Comparison of ENCODE assay signal across 11 mouse cellular contexts in genomic region chr5:89763189-89764187, GRCm38 (mm10).
DNase-seq lines count a peak whose midpoint lies in the region; ATAC-seq lines count a peak whose summit lies in the region.
"Had no signal": no experiment of that assay in that cellular context is flagged by ENCODE, and none has a peak within 500 bp of the region (broad histone marks: within the 10 kb centered on the region; RNA-seq: fewer than 3 reads in every experiment).

No protein-coding gene starts in this region.

- no peak overlapping the region for H3K4me3 ChIP-seq in heart, embryonic 16.5 days (ENCODE audit: low read length)
- no peak overlapping the region for H3K4me3 ChIP-seq in embryonic facial prominence, embryonic 14.5 days (ENCODE audit: low read depth, low read length)
- no peak overlapping the region for H3K4me3 ChIP-seq in neural tube, embryonic 15.5 days (replicated peaks)
- H3K4me3 ChIP-seq: erythroblast, embryonic 14.5 days had no signal

- no peak for ATAC-seq in heart, embryonic 16.5 days (replicated peaks; ENCODE audit: extremely low read depth, insufficient read depth, low FRiP score)
- peak; percentile 55; the same call in 1 of the 2 replicates for ATAC-seq in embryonic facial prominence, embryonic 14.5 days (ENCODE audit: low read depth)
- peak; percentile 76 for ATAC-seq in neural tube, embryonic 15.5 days (ENCODE audit: low FRiP score)

- 18% methylated on average over 11 of the region's 11 CpGs for WGBS in heart, embryonic 16.5 days
- 14% methylated on average over 11 of the region's 11 CpGs for WGBS in embryonic facial prominence, embryonic 14.5 days
- 9% methylated on average over 11 of the region's 11 CpGs for WGBS in neural tube, embryonic 15.5 days

- no peak overlapping the region for H3K27ac ChIP-seq in heart, embryonic 16.5 days (ENCODE audit: low read length)
- no peak overlapping the region for H3K27ac ChIP-seq in embryonic facial prominence, embryonic 14.5 days (replicated peaks; ENCODE audit: low read depth, low read length)
- peak overlapping the region; percentile 29; the same call in 1 of the 2 replicates for H3K27ac ChIP-seq in neural tube, embryonic 15.5 days (replicated peaks)

- no peaks in the 10 kb centered on the region for H3K27me3 ChIP-seq in heart, embryonic 16.5 days (ENCODE audit: control insufficient read depth, insufficient read depth, low read length)
- no peaks in the 10 kb centered on the region for H3K27me3 ChIP-seq in embryonic facial prominence, embryonic 14.5 days (replicated peaks; ENCODE audit: control insufficient read depth, insufficient read depth, low read length)
- no peaks in the 10 kb centered on the region for H3K27me3 ChIP-seq in neural tube, embryonic 15.5 days (replicated peaks)

- H3K4me1 ChIP-seq in heart, embryonic 16.5 days (ENCODE audit: control insufficient read depth, insufficient read depth, low read length): peaks cover 3% of the 10 kb centered on the region; the same call in 1 of the 2 replicates
- H3K4me1 ChIP-seq in embryonic facial prominence, embryonic 14.5 days (ENCODE audit: control insufficient read depth, insufficient read depth, low read length): no peaks in the 10 kb centered on the region
- peaks cover 3% of the 10 kb centered on the region; the same call in 1 of the 2 replicates for H3K4me1 ChIP-seq in neural tube, embryonic 15.5 days

- DNase-seq in heart, adult 8-10 months (ENCODE audit: low spot score): no peak
- DNase-seq in embryonic facial prominence, embryonic 14.5 days (ENCODE audit: low spot score): peak; percentile 34
- DNase-seq in hindlimb bud, embryonic 11.5 days (ENCODE audit: extremely low spot score, low read depth, low spot score): peak; percentile 28
- no peak for DNase-seq in right cerebral cortex, adult 2 months (ENCODE audit: low spot score in 2 of 2)
- no peak for DNase-seq in layer of hippocampus, adult 9-10 months (ENCODE audit: low spot score)
- DNase-seq in liver: no peak
- DNase-seq: cerebellum, adult 11-12 months; layer of hippocampus, adult 9-11 months had no signal

- no peaks in the 10 kb centered on the region for H3K36me3 ChIP-seq in heart, embryonic 16.5 days (ENCODE audit: control insufficient read depth, insufficient read depth)
- no peaks in the 10 kb centered on the region for H3K36me3 ChIP-seq in embryonic facial prominence, embryonic 14.5 days (ENCODE audit: control insufficient read depth, insufficient read depth, low read length)
- no peaks in the 10 kb centered on the region for H3K36me3 ChIP-seq in neural tube, embryonic 15.5 days

- no peak overlapping the region for H3K9ac ChIP-seq in heart, embryonic 16.5 days (ENCODE audit: low read length)
- H3K9ac ChIP-seq in embryonic facial prominence, embryonic 14.5 days (ENCODE audit: low read depth, low read length): no peak overlapping the region
- H3K9ac ChIP-seq in neural tube, embryonic 15.5 days (replicated peaks): no peak overlapping the region

- H3K9me3 ChIP-seq in heart, embryonic 16.5 days (replicated peaks; ENCODE audit: control insufficient read depth, low read length): no peaks in the 10 kb centered on the region
- H3K9me3 ChIP-seq in embryonic facial prominence, embryonic 14.5 days (ENCODE audit: control insufficient read depth, low read length): no peaks in the 10 kb centered on the region
- no peaks in the 10 kb centered on the region for H3K9me3 ChIP-seq in neural tube, embryonic 15.5 days (replicated peaks)

- peak overlapping the region; percentile 14 for H3K4me2 ChIP-seq in heart, embryonic 16.5 days (ENCODE audit: low read depth, low read length)
- H3K4me2 ChIP-seq in embryonic facial prominence, embryonic 14.5 days (ENCODE audit: low read depth, low read length): no peak overlapping the region
- peak overlapping the region; percentile 28 for H3K4me2 ChIP-seq in neural tube, embryonic 15.5 days

Comparison
In these comparisons a context has a peak if more than half of its experiments do, and no peak if none do; other contexts are left out.
1. DNase-seq: peak in embryonic facial prominence, embryonic 14.5 days (single experiment) and hindlimb bud, embryonic 11.5 days (single experiment); none in heart, adult 8-10 months (single experiment), right cerebral cortex, adult 2 months (0 of 2), layer of hippocampus, adult 9-10 months (single experiment) and liver (single experiment).